Mouse (Mus musculus) testis, adult 2 months (tissue): ENCODE results near the gene Stx16.

Source experiments
- CTCF ChIP-seq: fragments of 200-500 bp; IDR thresholded peaks from 2 replicates; pipeline ENCODE4 v1.5.1; 2012; ENCODE audit warnings: low read depth, mild to moderate bottlenecking, inconsistent platforms, low read length, moderate library complexity; ENCODE audit not compliant: control insufficient read depth, insufficient read depth, insufficient replicate concordance
- POLR2A ChIP-seq: fragments of 200-500 bp; IDR thresholded peaks from 2 replicates; pipeline ENCODE4 v1.6.1; 2012; ENCODE audit warnings: low read depth, mild to moderate bottlenecking, inconsistent platforms, low read length, moderate library complexity; ENCODE audit not compliant: control insufficient read depth

DNA sequence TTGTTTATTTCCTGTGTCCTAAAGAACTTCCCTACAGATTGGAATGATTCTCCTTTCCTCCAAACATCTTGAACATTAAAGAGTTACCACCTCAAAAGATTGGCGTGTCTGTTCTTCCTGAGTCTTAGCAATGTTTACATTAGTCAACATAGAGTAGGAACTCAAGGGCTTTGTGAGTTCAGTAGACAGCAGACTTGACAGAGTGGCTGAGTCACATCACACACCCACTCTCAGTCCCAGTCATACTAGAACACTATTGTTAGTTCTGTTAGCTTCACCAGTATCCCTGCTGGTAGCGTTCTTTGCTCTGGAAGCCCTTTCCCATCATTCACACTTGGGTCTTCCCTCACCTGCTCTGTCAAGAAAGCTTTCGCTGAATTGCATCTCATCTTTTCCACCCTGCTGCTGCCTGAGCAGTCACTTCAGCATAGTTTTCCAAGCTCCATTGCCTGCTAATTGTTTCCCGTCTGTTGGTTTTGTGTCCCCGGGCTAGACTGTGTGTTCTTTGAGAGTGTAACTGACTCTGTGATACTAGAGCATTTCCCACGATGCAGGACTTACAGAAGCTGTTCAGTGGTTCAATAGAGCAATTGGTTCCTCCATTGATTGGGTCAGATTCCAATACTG is 8.2 kb upstream of the Stx16 start:
- TF ChIP-seq POLR2A = no peak
- TF ChIP-seq CTCF = no peak
